Mouse (Mus musculus) hindbrain, embryonic 11.5 days (tissue): ENCODE measurements around the gene Kmt5a. TPM values are rescaled to one million over a fixed set of nuclear protein-coding genes. Genes with fewer than 3 reads are reported as not detected.
A peak's percentile ranks its signal among the peaks of the same experiment; 100 is the strongest.

Experiments
- ATAC-seq: fragments of 200-750 bp; cut with Nextera tagmentation; 2 replicates; pipeline ENCODE4 v1.8.0; 2017; ENCODE audit warnings: mild to moderate bottlenecking, moderate TSS enrichment, moderate library complexity; ENCODE audit not compliant: low FRiP score
- DNase-seq: peaks from one replicate; pipeline ENCODE4 v3.0.0-alpha.2; 2015; ENCODE audit warnings: low spot score
- H3K27ac ChIP-seq: fragments of 300-500 bp; sonication (generic); 2 replicates; pipeline ENCODE4 v1.5.1; 2014; ENCODE audit warnings: mild to moderate bottlenecking, low read depth, low read length
- H3K27me3 ChIP-seq: fragments of 300-500 bp; sonication (generic); 2 replicates; pipeline ENCODE4 v1.6.1; 2014; ENCODE audit warnings: mild to moderate bottlenecking, low read length, moderate library complexity, mixed read lengths; ENCODE audit not compliant: control insufficient read depth, insufficient read depth
- H3K36me3 ChIP-seq: fragments of 300-500 bp; sonication (generic); 2 replicates; pipeline ENCODE4 v1.6.1; 2014; ENCODE audit warnings: mild to moderate bottlenecking, low read length, moderate library complexity, mixed read lengths; ENCODE audit not compliant: control insufficient read depth, insufficient read depth
- H3K4me1 ChIP-seq: fragments of 300-500 bp; sonication (generic); replicated peaks from 2 replicates; pipeline ENCODE4 v1.6.1; 2014; ENCODE audit warnings: low read length, mixed read lengths; ENCODE audit not compliant: control insufficient read depth, insufficient read depth
- H3K4me2 ChIP-seq: fragments of 300-500 bp; sonication (generic); replicated peaks from 2 replicates; pipeline ENCODE4 v1.6.1; 2014; ENCODE audit warnings: mild to moderate bottlenecking, low read depth, low read length
- H3K4me3 ChIP-seq: fragments of 300-500 bp; sonication (generic); 2 replicates; pipeline ENCODE4 v1.5.1; 2014; ENCODE audit warnings: low read depth, low read length
- H3K9ac ChIP-seq: fragments of 300-500 bp; sonication (generic); 2 replicates; pipeline ENCODE4 v1.6.1; 2014; ENCODE audit warnings: low read depth, low read length
- H3K9me3 ChIP-seq: fragments of 300-500 bp; sonication (generic); 2 replicates; pipeline ENCODE4 v1.6.1; 2016; ENCODE audit warnings: low read length; ENCODE audit not compliant: control insufficient read depth
- WGBS: fragments of 180-500 bp; shearing (Covaris S2); extraction: QIAGEN DNeasy Blood & Tissue Kit; methylation state at CpG from one replicate; pipeline ENCODE4 v1.1.7; 2014; 5-methylcytosine and 5-hydroxymethylcytosine counted together
- polyA plus RNA-seq: library from polyadenylated mRNA; unstranded; fragments of >200 nt; fragmentation: Nextera tagmentation; extraction: Ambion mirVana; gene quantifications from 2 replicates; pipeline ENCODE4 v1.2.1, GENCODE M21; 2014

Kmt5a gene
- polyA plus RNA-seq, 1 experiment from 2014 or later: 52.2 TPM

GRCm38 (mm10) chr5:124467766-124468165 lies 28.0 kb downstream of the Kmt5a start:
- Histone ChIP-seq H3K27me3 (no peaks in the 10 kb centered on the region), H3K36me3 (no peaks in the 10 kb centered on the region), H3K4me2 (no peak overlapping the region), H3K4me1 (no peaks in the 10 kb centered on the region), H3K4me3 (no peak overlapping the region), H3K9me3 (no peaks in the 10 kb centered on the region), H3K9ac (no peak overlapping the region), H3K27ac (no peak overlapping the region)
- ATAC-seq (no peak), DNase-seq (no peak)
- WGBS: 88% methylated on average over 1 of the region's 1 CpGs

GRCm38 (mm10) chr5:124468365-124468764 lies 28.6 kb downstream of the Kmt5a start:
- no peak overlapping the region for H3K9ac ChIP-seq
- H3K4me3 ChIP-seq: no peak overlapping the region
- H3K9me3 ChIP-seq: no peaks in the 10 kb centered on the region
- no peak overlapping the region for H3K4me2 ChIP-seq
- ATAC-seq: no peak
- no peak for DNase-seq
- no peaks in the 10 kb centered on the region for H3K4me1 ChIP-seq
- WGBS: 91% methylated on average over 7 of the region's 7 CpGs
- no peak overlapping the region for H3K27ac ChIP-seq
- no peaks in the 10 kb centered on the region for H3K27me3 ChIP-seq
- no peaks in the 10 kb centered on the region for H3K36me3 ChIP-seq

GRCm38 (mm10) chr5:124469486-124469885 lies 29.8 kb downstream of the Kmt5a start:
- no peak overlapping the region for H3K4me3 ChIP-seq
- no peak for ATAC-seq

GRCm38 (mm10) chr5:124470591-124471171 lies 31.0 kb downstream of the Kmt5a start:
- H3K36me3 ChIP-seq: no peaks in the 10 kb centered on the region
- no peaks in the 10 kb centered on the region for H3K27me3 ChIP-seq
- no peak overlapping the region for H3K4me2 ChIP-seq
- ATAC-seq (no peak), DNase-seq (no peak)
- 0 out of 2 replicates have a peak, but pooled peaks cover 2% of the 10 kb centered on the region for H3K4me1 ChIP-seq
- no peaks in the 10 kb centered on the region for H3K9me3 ChIP-seq
- H3K9ac ChIP-seq: no peak overlapping the region
- no peak overlapping the region for H3K4me3 ChIP-seq
- 87% methylated on average over 6 of the region's 6 CpGs for WGBS
- H3K27ac ChIP-seq: no peak overlapping the region

More at GRCm38 (mm10) chr5:124469486-124469885, 29.8 kb downstream of the Kmt5a start:
- Histone ChIP-seq H3K36me3 (no peaks in the 10 kb centered on the region), H3K9me3 (no peaks in the 10 kb centered on the region), H3K9ac (no peak overlapping the region), H3K4me1 (no peaks in the 10 kb centered on the region), H3K27me3 (no peaks in the 10 kb centered on the region), H3K27ac (no peak overlapping the region), H3K4me2 (no peak overlapping the region)
- 94% methylated on average over 6 of the region's 6 CpGs for WGBS
- no peak for DNase-seq

- Histone ChIP-seq H3K9ac (no peak overlapping the region), H3K27ac (no peak overlapping the region; the same call in 1 of the 2 replicates), H3K4me2 (no peak overlapping the region), H3K4me1 (0 out of 2 replicates have a peak, but pooled peaks cover 2% of the 10 kb centered on the region), H3K27me3 (no peaks in the 10 kb centered on the region), H3K9me3 (no peaks in the 10 kb centered on the region), H3K36me3 (no peaks in the 10 kb centered on the region), H3K4me3 (no peak overlapping the region)
- WGBS: 85% methylated on average over 1 of the region's 1 CpGs
- no peak for DNase-seq
- ATAC-seq: no peak
These were observed 39.1 kb downstream of the Kmt5a start for GRCm38 (mm10) chr5:124478873-124479204.

- no peak for ATAC-seq
- Histone ChIP-seq H3K4me1 (0 out of 2 replicates have a peak, but pooled peaks cover 2% of the 10 kb centered on the region), H3K4me3 (no peak overlapping the region), H3K4me2 (no peak overlapping the region), H3K9me3 (no peaks in the 10 kb centered on the region), H3K9ac (no peak overlapping the region), H3K27me3 (no peaks in the 10 kb centered on the region), H3K36me3 (no peaks in the 10 kb centered on the region), H3K27ac (no peak overlapping the region)
- no peak for DNase-seq
- 67% methylated on average over 4 of the region's 4 CpGs for WGBS
These were observed 40.4 kb downstream of the Kmt5a start for GRCm38 (mm10) chr5:124480119-124480518.

GRCm38 (mm10) chr5:124481714-124482113 lies 42.0 kb downstream of the Kmt5a start:
- H3K9ac ChIP-seq: no peak overlapping the region
- H3K4me3 ChIP-seq: no peak overlapping the region
- H3K27ac ChIP-seq: no peak overlapping the region
- ATAC-seq (no peak), DNase-seq (no peak)
- H3K4me2 ChIP-seq: no peak overlapping the region
- H3K36me3 ChIP-seq: no peaks in the 10 kb centered on the region
- 90% methylated on average over 4 of the region's 4 CpGs for WGBS
- no peaks in the 10 kb centered on the region for H3K4me1 ChIP-seq
- H3K9me3 ChIP-seq: no peaks in the 10 kb centered on the region
- no peaks in the 10 kb centered on the region for H3K27me3 ChIP-seq

GRCm38 (mm10) chr5:124482436-124482965 lies 42.8 kb downstream of the Kmt5a start:
- no peak for ATAC-seq
- Histone ChIP-seq H3K27ac (peak overlapping the region; percentile 97), H3K4me3 (peak overlapping the region; percentile 68), H3K4me1 (no peaks in the 10 kb centered on the region), H3K4me2 (peak overlapping the region; percentile 63), H3K36me3 (no peaks in the 10 kb centered on the region), H3K9ac (peak overlapping the region; percentile 90), H3K27me3 (no peaks in the 10 kb centered on the region), H3K9me3 (no peaks in the 10 kb centered on the region)
- WGBS: 11% methylated on average over 13 of the region's 13 CpGs
- DNase-seq: peak; percentile 68

- peak; percentile 91 for DNase-seq
- Histone ChIP-seq H3K27ac (peak within 1 kb of the TSS; percentile 97), H3K27me3 (no peaks in the 10 kb centered on the region), H3K9ac (peak within 1 kb of the TSS; percentile 90), H3K4me3 (peak within 1 kb of the TSS; percentile 68), H3K4me1 (no peaks in the 10 kb centered on the region), H3K9me3 (no peaks in the 10 kb centered on the region), H3K4me2 (peak within 1 kb of the TSS; percentile 63), H3K36me3 (no peaks in the 10 kb centered on the region)
- ATAC-seq: peak; percentile 93
- WGBS: under 1% methylated on average over 47 of the region's 48 CpGs
These were observed 43.4 kb downstream of the Kmt5a start, which contains the start of gene Snrnp35 for GRCm38 (mm10) chr5:124482966-124483654. Snrnp35 (plus strand) TSS chr5:124483134.
